Mouse (Mus musculus): ENCODE measurements around the gene Olfr1307.

The Olfr1307 gene

GRCm38 (mm10) chr2:111949340-111949739, at the start of gene Olfr1307:
Olfr1307 (minus strand) TSS chr2:111949440.
- DNase-seq (ENCODE audit: low spot score in 2 of 2): no peak

GRCm38 (mm10) chr2:111990181-111990580, 40.9 kb upstream of the Olfr1307 start, which contains the start of gene Olfr1309:
Olfr1309 (minus strand) TSS chr2:111990281.
- DNase-seq (ENCODE audit: low spot score in 2 of 2): no peak

DNA sequence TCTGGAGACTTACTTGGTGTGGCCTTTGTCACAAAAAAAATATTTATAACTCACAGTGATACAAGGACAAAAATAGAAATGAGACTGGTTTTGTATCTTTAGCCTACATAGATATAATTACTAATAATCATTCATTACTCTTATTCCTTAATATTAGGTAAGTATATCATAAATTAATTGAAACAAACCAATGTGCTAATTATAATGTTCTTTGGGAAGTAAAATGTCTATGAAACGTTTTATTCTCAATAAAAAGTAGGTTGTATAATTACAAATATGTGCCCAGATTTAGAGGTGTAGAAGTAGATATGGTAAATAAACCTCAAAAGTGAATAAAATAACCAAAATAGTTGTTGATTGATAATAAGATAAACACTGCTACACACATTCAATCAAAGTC, 15.6 kb upstream of the Olfr1307 start, which contains the start of gene Olfr1308:
Gene Olfr1308 (minus strand): TSS at position 101 of the 400 bp plus-strand sequence.
- no peak for DNase-seq (ENCODE audit: low spot score in 2 of 2)

DNA sequence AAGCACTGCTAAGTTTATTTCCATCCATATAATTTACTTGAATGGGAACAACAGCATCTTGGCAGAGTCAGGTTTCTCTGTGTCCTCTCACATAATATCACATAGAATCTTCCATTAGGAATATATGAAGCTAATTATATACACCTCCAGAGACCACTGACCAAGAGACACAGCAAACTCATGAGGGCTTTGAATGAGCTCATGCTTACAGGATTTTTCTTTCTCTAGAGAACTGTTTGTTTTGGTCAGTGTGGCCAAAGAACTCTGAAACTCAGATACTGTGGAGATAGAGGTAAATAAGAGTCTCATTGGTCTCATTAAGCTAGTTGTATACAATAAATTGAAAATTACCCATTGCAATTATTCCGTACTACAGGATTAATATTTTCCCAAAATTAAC, 33.1 kb downstream of the Olfr1307 start, which contains the start of gene Olfr1306:
Gene Olfr1306 (minus strand): TSS at position 101 of the 400 bp plus-strand sequence.
- DNase-seq (ENCODE audit: low spot score in 2 of 2): no peak

Measured in spleen, postnatal 36 days (tissue).